Mouse (Mus musculus): ENCODE measurements at regions not wholly inside any gene's neighbourhood (a gene's known extent, or its start where the extent isn't known, plus 50 kb on each side); places are given as distances from the start of the nearest gene placed in this dataset.

- intact Hi-C loops (cut with DNase I), result no loop called here
- no peak for DNase-seq (ENCODE audit: low spot score in 2 of 2)
Observed at GRCm38 (mm10) chr7:130012067-130012466, 420.4 kb downstream of the Wdr11 start.

GRCm38 (mm10) chr7:130013109-130013508 lies 421.4 kb downstream of the Wdr11 start:
- no peak for DNase-seq (ENCODE audit: low spot score in 2 of 2)
- intact Hi-C loops (cut with DNase I), result no loop called here

GRCm38 (mm10) chr7:130014609-130015008 lies 422.9 kb downstream of the Wdr11 start:
- no peak for DNase-seq (ENCODE audit: low spot score in 2 of 2)
- intact Hi-C loops (cut with DNase I), result no loop called here

GRCm38 (mm10) chr7:130015375-130016014 lies 423.8 kb downstream of the Wdr11 start:
- intact Hi-C loops (cut with DNase I), result no loop called here
- DNase-seq (ENCODE audit: low spot score in 2 of 2), result no peak

GRCm38 (mm10) chr7:130016015-130016874 lies 424.6 kb downstream of the Wdr11 start:
- DNase-seq (ENCODE audit: low spot score in 2 of 2), result no peak
- intact Hi-C loops (cut with DNase I), result no loop called here

GRCm38 (mm10) chr7:130018891-130019290 lies 427.2 kb downstream of the Wdr11 start:
- intact Hi-C loops (cut with DNase I), result no loop called here
- no peak for DNase-seq (ENCODE audit: low spot score in 2 of 2)

GRCm38 (mm10) chr7:130028945-130029344 lies 437.3 kb downstream of the Wdr11 start:
- intact Hi-C loops (cut with DNase I), result no loop called here
- DNase-seq (ENCODE audit: low spot score in 2 of 2), result no peak

GRCm38 (mm10) chr7:130030711-130031110 lies 439.0 kb downstream of the Wdr11 start:
- DNase-seq (ENCODE audit: low spot score in 2 of 2), result no peak
- intact Hi-C loops (cut with DNase I), result no loop called here

GRCm38 (mm10) chr7:130036235-130036634 lies 444.6 kb downstream of the Wdr11 start:
- DNase-seq (ENCODE audit: low spot score in 2 of 2), result no peak
- intact Hi-C loops (cut with DNase I), result no loop called here

- intact Hi-C loops (cut with DNase I), result no loop called here
- DNase-seq (ENCODE audit: low spot score in 2 of 2), result no peak
Observed at GRCm38 (mm10) chr7:130036845-130037572, 445.3 kb downstream of the Wdr11 start.

- intact Hi-C loops (cut with DNase I), result no loop called here
- no peak for DNase-seq (ENCODE audit: low spot score in 2 of 2)
Observed at GRCm38 (mm10) chr7:130037573-130037925, 445.9 kb downstream of the Wdr11 start.

GRCm38 (mm10) chr7:130040596-130040995 lies 448.9 kb downstream of the Wdr11 start:
- intact Hi-C loops (cut with DNase I), result no loop called here
- DNase-seq (ENCODE audit: low spot score in 2 of 2), result no peak

- intact Hi-C loops (cut with DNase I), result no loop called here
- no peak for DNase-seq (ENCODE audit: low spot score in 2 of 2)
Observed at GRCm38 (mm10) chr7:130041402-130041965, 449.8 kb downstream of the Wdr11 start.

- no peak for DNase-seq (ENCODE audit: low spot score in 2 of 2)
- intact Hi-C loops (cut with DNase I), result no loop called here
Observed at GRCm38 (mm10) chr7:130042296-130042910, 450.7 kb downstream of the Wdr11 start.

- no peak for DNase-seq (ENCODE audit: low spot score in 2 of 2)
- intact Hi-C loops (cut with DNase I), result no loop called here
Observed at GRCm38 (mm10) chr7:130043397-130044234, 452.0 kb downstream of the Wdr11 start.

- DNase-seq (ENCODE audit: low spot score in 2 of 2), result no peak
- intact Hi-C loops (cut with DNase I), result no loop called here
Observed at GRCm38 (mm10) chr7:130044235-130044553, 452.5 kb downstream of the Wdr11 start.

- intact Hi-C loops (cut with DNase I), result no loop called here
- DNase-seq (ENCODE audit: low spot score in 2 of 2), result no peak
Observed at GRCm38 (mm10) chr7:130044581-130044980, 452.9 kb downstream of the Wdr11 start.

- intact Hi-C loops (cut with DNase I), result no loop called here
- DNase-seq (ENCODE audit: low spot score in 2 of 2), result no peak
Observed at GRCm38 (mm10) chr7:130046086-130046485, 454.4 kb downstream of the Wdr11 start.

All from left cerebral cortex, postnatal 36 days (tissue).